Comparison of ENCODE assay signal across 26 mouse cellular contexts in the genomic region with DNA sequence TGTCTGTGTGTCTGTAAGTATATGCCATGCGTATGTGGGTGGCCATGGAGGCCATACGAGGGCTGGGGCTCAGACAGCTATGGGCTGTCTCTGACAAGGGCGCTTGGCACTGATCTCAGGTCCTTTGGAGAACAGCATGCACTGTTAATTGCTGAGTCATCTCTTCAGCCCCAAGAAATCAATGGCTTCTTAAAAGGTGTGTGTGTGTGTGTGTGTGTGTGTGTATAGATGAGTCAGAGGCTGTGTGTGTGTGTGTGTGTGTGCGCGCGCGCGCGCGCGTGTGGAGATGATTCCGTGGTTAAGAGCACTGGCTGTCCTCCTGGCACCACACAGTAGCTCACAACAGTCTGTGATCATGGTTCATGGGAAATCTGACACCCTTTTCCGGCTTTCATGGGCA. TPM values are rescaled to one million over a fixed set of nuclear protein-coding genes. Genes with fewer than 3 reads are reported as not detected.
DNase-seq lines count a peak whose midpoint lies in the region; TF ChIP-seq lines count a peak whose summit lies in the region.
"Had no signal": no experiment of that assay in that cellular context is flagged by ENCODE, and none has a peak within 500 bp of the region (broad histone marks: within the 10 kb centered on the region; RNA-seq: fewer than 3 reads in every experiment).

No protein-coding gene starts in this region.

- peak overlapping the region; percentile 44 for H3K27ac ChIP-seq in bone marrow macrophage, adult 2 months (ENCODE audit: insufficient read depth, low read depth, low read length)
- H3K27ac ChIP-seq: embryonic facial prominence, embryonic 13.5 days; forebrain, embryonic 10.5 days; forebrain, embryonic 15.5 days; hindbrain, embryonic 15.5 days; midbrain, embryonic 15.5 days had no signal

- TF ChIP-seq CTCF in bone marrow macrophage, adult 2 months (IDR thresholded peaks at IDR 0.05; ENCODE audit: low read depth, low read length) = no peak

- H3K4me1 ChIP-seq in bone marrow macrophage, adult 2 months (ENCODE audit: control insufficient read depth, insufficient read depth, low read length) = peaks cover 33% of the 10 kb centered on the region

- TF ChIP-seq POLR2A in bone marrow macrophage, adult 2 months (IDR thresholded peaks at IDR 0.05; ENCODE audit: borderline replicate concordance, low read depth, low read length) = no peak

- peak; percentile 16 for DNase-seq in 3134 (ENCODE audit: extremely low read depth, insufficient read length, low spot score)
- DNase-seq in 416B (ENCODE audit: low read depth) = peak; percentile 70
- DNase-seq in MN1 (ENCODE audit: low spot score) = peak; percentile 38
- DNase-seq in neural tube, embryonic 10.5 days (ENCODE audit: extremely low spot score, low spot score) = no peak
- no peak for DNase-seq in urinary bladder, postnatal 14 days (ENCODE audit: low spot score)
- DNase-seq in thymus, postnatal 4 days = no peak
- DNase-seq: adrenal gland, adult 2 months; cerebellum, adult 11-12 months; cerebellum, postnatal 10 days; gastrocnemius, postnatal 36 days; heart, adult 18-20 months; kidney, adult 18-20 months; kidney, postnatal 36 days; layer of hippocampus, postnatal 36 days; liver; lung, postnatal 4 days; right cerebral cortex, postnatal 25 days; spleen, adult 18-20 months; thymus, postnatal 14 days had no signal

- no peak overlapping the region for H3K4me3 ChIP-seq in bone marrow macrophage, adult 2 months (ENCODE audit: insufficient read depth, low read length)
- H3K4me3 ChIP-seq: embryonic facial prominence, embryonic 13.5 days; forebrain, embryonic 10.5 days; forebrain, embryonic 15.5 days; heart, embryonic 12.5 days; hindbrain, embryonic 15.5 days; midbrain, embryonic 15.5 days had no signal

RNA-seq across cellular contexts. Expression of gene Sel1l, which starts 5.1 kb away (rescaled TPM):
- polyA plus RNA-seq in bone marrow macrophage, adult 2 months (2012; ENCODE audit: insufficient read depth, insufficient read length, missing spikeins) = 91.4 and 96.3 TPM in 2 replicates

RNA-seq across cellular contexts. Expression of gene Ston2, which starts 55.7 kb away (rescaled TPM):
- 3.6 and 4.5 TPM in 2 replicates for polyA plus RNA-seq in bone marrow macrophage, adult 2 months (2012; ENCODE audit: insufficient read depth, insufficient read length, missing spikeins)

Comparison
In these comparisons a context has a peak if more than half of its experiments do, and no peak if none do; other contexts are left out.
1. DNase-seq: peak in 3134 (single experiment), 416B (single experiment) and MN1 (single experiment); none in neural tube, embryonic 10.5 days (single experiment), urinary bladder, postnatal 14 days (single experiment) and thymus, postnatal 4 days (single experiment).